In genomic region chr17:87608841-87609240, GRCm38 (mm10) we compare ENCODE assay signal across 10 mouse cellular contexts. TPM values are rescaled to one million over a fixed set of nuclear protein-coding genes. Genes with fewer than 3 reads are reported as not detected.
A peak's percentile ranks its signal among the peaks of the same experiment; 100 is the strongest.
DNase-seq lines count a peak whose midpoint lies in the region; ATAC-seq lines count a peak whose summit lies in the region.
"Had no signal": no experiment of that assay in that cellular context is flagged by ENCODE, and none has a peak within 500 bp of the region (broad histone marks: within the 10 kb centered on the region; RNA-seq: fewer than 3 reads in every experiment).

No protein-coding gene starts in this region.

- peaks cover 10% of the 10 kb centered on the region for H3K4me1 ChIP-seq in forebrain, embryonic 12.5 days
- peaks cover 9% of the 10 kb centered on the region for H3K4me1 ChIP-seq in forebrain, embryonic 16.5 days (replicated peaks; ENCODE audit: control insufficient read depth, insufficient read depth, low read length)
- peaks cover 16% of the 10 kb centered on the region for H3K4me1 ChIP-seq in lung, embryonic 15.5 days
- H3K4me1 ChIP-seq in intestine, embryonic 15.5 days (replicated peaks), result peaks cover 14% of the 10 kb centered on the region
- H3K4me1 ChIP-seq in stomach, embryonic 14.5 days (ENCODE audit: control insufficient read depth, insufficient read depth, low read length), result peaks cover 13% of the 10 kb centered on the region; the same call in 1 of the 2 replicates

- no peak for DNase-seq in lung, postnatal 14 days
- DNase-seq in right cerebral cortex, postnatal 36 days (ENCODE audit: low spot score in 2 of 2), result no peak
- no peak for DNase-seq in spleen, adult 12 weeks (ENCODE audit: low spot score)
- DNase-seq: cerebellum, postnatal 14 days had no signal

- H3K27me3 ChIP-seq in forebrain, embryonic 12.5 days, result no peaks in the 10 kb centered on the region
- no peaks in the 10 kb centered on the region for H3K27me3 ChIP-seq in forebrain, embryonic 16.5 days (replicated peaks; ENCODE audit: control insufficient read depth, insufficient read depth, low read length)
- no peaks in the 10 kb centered on the region for H3K27me3 ChIP-seq in lung, embryonic 15.5 days
- no peaks in the 10 kb centered on the region for H3K27me3 ChIP-seq in intestine, embryonic 15.5 days (replicated peaks)
- H3K27me3 ChIP-seq in stomach, embryonic 14.5 days (ENCODE audit: control insufficient read depth, insufficient read depth, low read length), result no peaks in the 10 kb centered on the region
- H3K27me3 ChIP-seq: Patski had no signal

- no peaks in the 10 kb centered on the region for H3K9me3 ChIP-seq in forebrain, embryonic 12.5 days
- H3K9me3 ChIP-seq in forebrain, embryonic 16.5 days (ENCODE audit: control insufficient read depth, low read length), result no peaks in the 10 kb centered on the region
- no peaks in the 10 kb centered on the region for H3K9me3 ChIP-seq in lung, embryonic 15.5 days
- no peaks in the 10 kb centered on the region for H3K9me3 ChIP-seq in intestine, embryonic 15.5 days
- H3K9me3 ChIP-seq in stomach, embryonic 14.5 days (ENCODE audit: control insufficient read depth, low read depth, low read length), result no peaks in the 10 kb centered on the region

- H3K4me3 ChIP-seq in forebrain, embryonic 12.5 days (replicated peaks), result no peak overlapping the region
- no peak overlapping the region for H3K4me3 ChIP-seq in forebrain, embryonic 16.5 days (replicated peaks; ENCODE audit: low read length)
- H3K4me3 ChIP-seq in lung, embryonic 15.5 days, result no peak overlapping the region
- H3K4me3 ChIP-seq in intestine, embryonic 15.5 days (replicated peaks), result no peak overlapping the region
- no peak overlapping the region for H3K4me3 ChIP-seq in stomach, embryonic 14.5 days (ENCODE audit: low read depth, low read length)

- no peak for ATAC-seq in forebrain, embryonic 12.5 days (ENCODE audit: low FRiP score)
- ATAC-seq in forebrain, embryonic 16.5 days, result no peak
- ATAC-seq in lung, embryonic 15.5 days (ENCODE audit: borderline replicate concordance, extremely low read depth, low FRiP score, low TSS enrichment), result no peak
- no peak for ATAC-seq in intestine, embryonic 15.5 days
- no peak for ATAC-seq in stomach, embryonic 14.5 days (ENCODE audit: insufficient number of reproducible peaks, insufficient read depth, low FRiP score, low read depth)
- ATAC-seq: Patski had no signal

- no peak overlapping the region for H3K9ac ChIP-seq in forebrain, embryonic 12.5 days
- no peak overlapping the region for H3K9ac ChIP-seq in forebrain, embryonic 16.5 days (replicated peaks; ENCODE audit: low read depth, low read length)
- H3K9ac ChIP-seq in lung, embryonic 15.5 days, result no peak overlapping the region
- no peak overlapping the region for H3K9ac ChIP-seq in intestine, embryonic 15.5 days
- no peak overlapping the region for H3K9ac ChIP-seq in stomach, embryonic 14.5 days (replicated peaks; ENCODE audit: low read depth, low read length)

- 87% methylated on average over 8 of the region's 8 CpGs for WGBS in forebrain, embryonic 12.5 days
- 83% methylated on average over 8 of the region's 8 CpGs for WGBS in forebrain, embryonic 16.5 days
- 68% methylated on average over 8 of the region's 8 CpGs for WGBS in lung, embryonic 15.5 days
- WGBS in intestine, embryonic 15.5 days, result 69% methylated on average over 8 of the region's 8 CpGs
- WGBS in stomach, embryonic 14.5 days, result 74% methylated on average over 8 of the region's 8 CpGs

- H3K36me3 ChIP-seq in forebrain, embryonic 12.5 days (replicated peaks), result no peaks in the 10 kb centered on the region
- H3K36me3 ChIP-seq in forebrain, embryonic 16.5 days (ENCODE audit: control insufficient read depth, insufficient read depth), result no peaks in the 10 kb centered on the region
- H3K36me3 ChIP-seq in lung, embryonic 15.5 days, result no peaks in the 10 kb centered on the region
- no peaks in the 10 kb centered on the region for H3K36me3 ChIP-seq in intestine, embryonic 15.5 days
- H3K36me3 ChIP-seq in stomach, embryonic 14.5 days (ENCODE audit: control insufficient read depth, insufficient read depth, low read length), result no peaks in the 10 kb centered on the region

- peak overlapping the region; percentile 47; the same call in 1 of the 2 replicates for H3K4me2 ChIP-seq in forebrain, embryonic 12.5 days
- H3K4me2 ChIP-seq in forebrain, embryonic 16.5 days (ENCODE audit: low read length), result no peak overlapping the region
- H3K4me2 ChIP-seq in lung, embryonic 15.5 days, result peak overlapping the region; percentile 62
- H3K4me2 ChIP-seq in intestine, embryonic 15.5 days (replicated peaks), result peak overlapping the region; percentile 67
- H3K4me2 ChIP-seq in stomach, embryonic 14.5 days (replicated peaks; ENCODE audit: low read depth, low read length), result peak overlapping the region; percentile 35; the same call in 1 of the 2 replicates

- no peak overlapping the region for H3K27ac ChIP-seq in forebrain, embryonic 12.5 days
- H3K27ac ChIP-seq in forebrain, embryonic 16.5 days (ENCODE audit: low read length), result no peak overlapping the region
- no peak overlapping the region for H3K27ac ChIP-seq in lung, embryonic 15.5 days
- H3K27ac ChIP-seq in intestine, embryonic 15.5 days, result peak overlapping the region; percentile 82
- peak overlapping the region; percentile 55 for H3K27ac ChIP-seq in stomach, embryonic 14.5 days (ENCODE audit: low read length)

RNA-seq across cellular contexts. Expression of gene Epcam, which starts 26.9 kb away (rescaled TPM):
- polyA plus RNA-seq in forebrain, embryonic 12.5 days (2016; fragmentation: Nextera tagmentation; extraction: Ambion mirVana), result 20.5 and 25.8 TPM in 2 replicates
- 2.1 and 2.4 TPM in 2 replicates for polyA plus RNA-seq in forebrain, embryonic 16.5 days (2015; fragmentation: Nextera tagmentation; extraction: Ambion mirVana)
- 344 and 355 TPM in 2 replicates for polyA plus RNA-seq in lung, embryonic 15.5 days (2015; fragmentation: Nextera tagmentation; extraction: Ambion mirVana)
- polyA plus RNA-seq in intestine, embryonic 15.5 days (2015; fragmentation: Nextera tagmentation; extraction: Ambion mirVana), result 958 and 974 TPM in 2 replicates
- 404 and 425 TPM in 2 replicates for polyA plus RNA-seq in stomach, embryonic 14.5 days (2014; fragmentation: Nextera tagmentation; extraction: Ambion mirVana)

Comparison
In these comparisons a context has a peak if more than half of its experiments do, and no peak if none do; other contexts are left out.
1. H3K27ac ChIP-seq: peak in intestine, embryonic 15.5 days (single experiment) and stomach, embryonic 14.5 days (single experiment); none in forebrain, embryonic 12.5 days (single experiment), forebrain, embryonic 16.5 days (single experiment) and lung, embryonic 15.5 days (single experiment).
2. RNA of gene Epcam, which starts 26.9 kb away (polyA plus RNA-seq): 958 to 974 TPM in intestine, embryonic 15.5 days, 404 to 425 TPM in stomach, embryonic 14.5 days and 344 to 355 TPM in lung, embryonic 15.5 days; 20.5 to 25.8 TPM in forebrain, embryonic 12.5 days and 2.1 to 2.4 TPM in forebrain, embryonic 16.5 days; every median in the first group is over 10 times any median in the second.